Mouse (Mus musculus): ENCODE measurements at regions not wholly inside any gene's neighbourhood (a gene's known extent, or its start where the extent isn't known, plus 50 kb on each side); places are given as distances from the start of the nearest gene placed in this dataset.
A peak's percentile ranks its signal among the peaks of the same experiment; 100 is the strongest.

- no peaks in the 10 kb centered on the region for H3K9me3 ChIP-seq (replicated peaks)
- no peak overlapping the region for H3K27ac ChIP-seq
- no peak overlapping the region for H3K4me2 ChIP-seq
- no peak overlapping the region for H3K9ac ChIP-seq
- no peak for ATAC-seq
- 62% methylated on average over 1 of the region's 1 CpGs for WGBS
- H3K27me3 ChIP-seq, result no peaks in the 10 kb centered on the region
- no peaks in the 10 kb centered on the region for H3K36me3 ChIP-seq (ENCODE audit: poor library complexity, severe bottlenecking)
- no peaks in the 10 kb centered on the region for H3K4me1 ChIP-seq
- H3K4me3 ChIP-seq, result no peak overlapping the region
Observed at GRCm38 (mm10) chr2:134126988-134127387, 427.2 kb downstream of the Hao1 start.

GRCm38 (mm10) chr2:134107286-134107685 is 446.9 kb downstream of the Hao1 start:
- Histone ChIP-seq H3K4me3 (no peak overlapping the region), H3K27ac (no peak overlapping the region), H3K4me2 (no peak overlapping the region), H3K36me3 (ENCODE audit: poor library complexity, severe bottlenecking) (no peaks in the 10 kb centered on the region), H3K9me3 (replicated peaks) (no peaks in the 10 kb centered on the region), H3K4me1 (no peaks in the 10 kb centered on the region), H3K9ac (no peak overlapping the region), H3K27me3 (no peaks in the 10 kb centered on the region)
- no peak for ATAC-seq

GRCm38 (mm10) chr2:134088374-134088773 is 465.8 kb downstream of the Hao1 start:
- no peak for ATAC-seq
- no peaks in the 10 kb centered on the region for H3K4me1 ChIP-seq
- H3K9me3 ChIP-seq (replicated peaks), result 0 out of 2 replicates have a peak, but pooled peaks cover 3% of the 10 kb centered on the region
- H3K9ac ChIP-seq, result no peak overlapping the region
- no peaks in the 10 kb centered on the region for H3K36me3 ChIP-seq (ENCODE audit: poor library complexity, severe bottlenecking)
- no peak overlapping the region for H3K4me2 ChIP-seq
- H3K27ac ChIP-seq, result no peak overlapping the region
- no peak overlapping the region for H3K4me3 ChIP-seq
- H3K27me3 ChIP-seq, result no peaks in the 10 kb centered on the region
- 76% methylated on average over 2 of the region's 2 CpGs for WGBS

- Histone ChIP-seq H3K4me3 (no peak overlapping the region), H3K36me3 (ENCODE audit: poor library complexity, severe bottlenecking) (no peaks in the 10 kb centered on the region), H3K9ac (no peak overlapping the region), H3K4me1 (no peaks in the 10 kb centered on the region), H3K9me3 (replicated peaks) (no peaks in the 10 kb centered on the region), H3K4me2 (no peak overlapping the region), H3K27me3 (no peaks in the 10 kb centered on the region), H3K27ac (no peak overlapping the region)
- 77% methylated on average over 1 of the region's 1 CpGs for WGBS
- ATAC-seq, result no peak
Observed at GRCm38 (mm10) chr2:134080148-134080547, 474.0 kb downstream of the Hao1 start.

GRCm38 (mm10) chr2:134077953-134078352 is 476.2 kb downstream of the Hao1 start:
- Histone ChIP-seq H3K4me2 (no peak overlapping the region), H3K27ac (no peak overlapping the region), H3K27me3 (no peaks in the 10 kb centered on the region), H3K9me3 (replicated peaks) (no peaks in the 10 kb centered on the region), H3K4me3 (no peak overlapping the region), H3K9ac (no peak overlapping the region), H3K4me1 (no peaks in the 10 kb centered on the region), H3K36me3 (ENCODE audit: poor library complexity, severe bottlenecking) (no peaks in the 10 kb centered on the region)
- 79% methylated on average over 1 of the region's 1 CpGs for WGBS
- no peak for ATAC-seq

GRCm38 (mm10) chr2:134067910-134068335 is 486.2 kb downstream of the Hao1 start:
- no peak overlapping the region for H3K27ac ChIP-seq

GRCm38 (mm10) chr2:134067404-134067803 is 486.8 kb downstream of the Hao1 start:
- Histone ChIP-seq H3K27me3 (no peaks in the 10 kb centered on the region), H3K4me1 (0 out of 2 replicates have a peak, but pooled peaks cover 6% of the 10 kb centered on the region), H3K9me3 (replicated peaks) (no peaks in the 10 kb centered on the region), H3K4me2 (no peak overlapping the region), H3K9ac (no peak overlapping the region), H3K27ac (no peak overlapping the region), H3K4me3 (no peak overlapping the region), H3K36me3 (ENCODE audit: poor library complexity, severe bottlenecking) (no peaks in the 10 kb centered on the region)
- ATAC-seq, result no peak
- 100% methylated on average over 1 of the region's 1 CpGs for WGBS

More at GRCm38 (mm10) chr2:134067910-134068335, 486.2 kb downstream of the Hao1 start:
- 0 out of 2 replicates have a peak, but pooled peaks cover 6% of the 10 kb centered on the region for H3K4me1 ChIP-seq
- H3K27me3 ChIP-seq, result no peaks in the 10 kb centered on the region
- H3K4me2 ChIP-seq, result no peak overlapping the region
- ATAC-seq, result peak; percentile 82
- no peak overlapping the region for H3K9ac ChIP-seq
- no peaks in the 10 kb centered on the region for H3K36me3 ChIP-seq (ENCODE audit: poor library complexity, severe bottlenecking)
- WGBS, result 28% methylated on average over 8 of the region's 8 CpGs
- H3K4me3 ChIP-seq, result no peak overlapping the region
- H3K9me3 ChIP-seq (replicated peaks), result no peaks in the 10 kb centered on the region

- no peak for ATAC-seq
- WGBS, result 81% methylated on average over 2 of the region's 2 CpGs
- H3K9me3 ChIP-seq (replicated peaks), result no peaks in the 10 kb centered on the region
- H3K4me3 ChIP-seq, result no peak overlapping the region
- no peaks in the 10 kb centered on the region for H3K4me1 ChIP-seq
- H3K36me3 ChIP-seq (ENCODE audit: poor library complexity, severe bottlenecking), result no peaks in the 10 kb centered on the region
- no peak overlapping the region for H3K9ac ChIP-seq
- H3K27ac ChIP-seq, result no peak overlapping the region
- no peak overlapping the region for H3K4me2 ChIP-seq
- no peaks in the 10 kb centered on the region for H3K27me3 ChIP-seq
Observed at GRCm38 (mm10) chr2:134059916-134060618, 494.1 kb downstream of the Hao1 start.

GRCm38 (mm10) chr2:134036359-134036874 is 484.5 kb downstream of the Bmp2 start:
- no peaks in the 10 kb centered on the region for H3K9me3 ChIP-seq (replicated peaks)
- H3K4me1 ChIP-seq, result no peaks in the 10 kb centered on the region
- WGBS, result 57% methylated on average over 6 of the region's 6 CpGs
- ATAC-seq, result no peak
- H3K4me2 ChIP-seq, result no peak overlapping the region
- no peak overlapping the region for H3K9ac ChIP-seq
- H3K4me3 ChIP-seq, result no peak overlapping the region
- H3K27ac ChIP-seq, result no peak overlapping the region
- no peaks in the 10 kb centered on the region for H3K36me3 ChIP-seq (ENCODE audit: poor library complexity, severe bottlenecking)
- H3K27me3 ChIP-seq, result no peaks in the 10 kb centered on the region

- WGBS, result 61% methylated on average over 4 of the region's 4 CpGs
- ATAC-seq, result peak; percentile 66
- H3K4me1 ChIP-seq, result no peaks in the 10 kb centered on the region
- no peak overlapping the region for H3K4me2 ChIP-seq
- no peaks in the 10 kb centered on the region for H3K36me3 ChIP-seq (ENCODE audit: poor library complexity, severe bottlenecking)
- no peaks in the 10 kb centered on the region for H3K27me3 ChIP-seq
- H3K9ac ChIP-seq, result no peak overlapping the region
- no peaks in the 10 kb centered on the region for H3K9me3 ChIP-seq (replicated peaks)
- no peak overlapping the region for H3K27ac ChIP-seq
- H3K4me3 ChIP-seq, result no peak overlapping the region
Observed at GRCm38 (mm10) chr2:134029631-134030414, 477.9 kb downstream of the Bmp2 start.

- Histone ChIP-seq H3K9ac (no peak overlapping the region), H3K36me3 (ENCODE audit: poor library complexity, severe bottlenecking) (no peaks in the 10 kb centered on the region), H3K4me1 (no peaks in the 10 kb centered on the region), H3K9me3 (replicated peaks) (no peaks in the 10 kb centered on the region), H3K27me3 (no peaks in the 10 kb centered on the region), H3K4me3 (no peak overlapping the region), H3K4me2 (no peak overlapping the region), H3K27ac (no peak overlapping the region)
- no peak for ATAC-seq
- WGBS, result 84% methylated on average over 2 of the region's 2 CpGs
Observed at GRCm38 (mm10) chr2:134029153-134029552, 477.2 kb downstream of the Bmp2 start.

- no peak overlapping the region for H3K4me2 ChIP-seq
- peak; percentile 68; the same call in 1 of the 2 replicates for ATAC-seq
- no peaks in the 10 kb centered on the region for H3K4me1 ChIP-seq
- H3K27ac ChIP-seq, result no peak overlapping the region
- no peak overlapping the region for H3K4me3 ChIP-seq
- H3K27me3 ChIP-seq, result no peaks in the 10 kb centered on the region
- H3K36me3 ChIP-seq (ENCODE audit: poor library complexity, severe bottlenecking), result no peaks in the 10 kb centered on the region
- no peaks in the 10 kb centered on the region for H3K9me3 ChIP-seq (replicated peaks)
- no peak overlapping the region for H3K9ac ChIP-seq
Observed at GRCm38 (mm10) chr2:134017109-134017508, 465.1 kb downstream of the Bmp2 start.
